Mouse (Mus musculus) NIH3T3 (cell line): ENCODE measurements around the gene Smim6.

Experiments
- DNase-seq: peaks from one replicate; pipeline ENCODE4 v3.0.0-alpha.2; 2012; ENCODE audit warnings: low read depth

The Smim6 gene

DNA sequence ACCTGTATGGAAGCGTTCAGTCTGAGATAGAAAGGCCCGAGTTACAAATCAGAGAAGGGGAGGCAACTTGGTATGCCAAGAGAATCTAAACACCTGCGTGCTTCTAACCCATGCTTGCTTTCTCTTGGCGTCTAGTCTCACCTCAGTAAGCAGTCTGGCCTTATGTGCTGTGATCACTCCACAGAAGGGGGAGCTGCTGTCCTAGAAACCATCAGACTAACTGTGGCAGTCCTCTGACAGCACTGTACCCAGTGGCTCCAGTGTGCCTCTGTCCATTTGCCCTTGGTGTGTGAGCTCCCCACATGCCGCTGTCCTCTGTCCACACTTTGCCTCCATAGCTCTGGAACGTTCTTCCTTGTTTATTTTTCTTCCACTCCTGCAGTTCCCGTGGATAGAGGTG, 30.2 kb downstream of the Smim6 start:
- DNase-seq, result no peak

DNA sequence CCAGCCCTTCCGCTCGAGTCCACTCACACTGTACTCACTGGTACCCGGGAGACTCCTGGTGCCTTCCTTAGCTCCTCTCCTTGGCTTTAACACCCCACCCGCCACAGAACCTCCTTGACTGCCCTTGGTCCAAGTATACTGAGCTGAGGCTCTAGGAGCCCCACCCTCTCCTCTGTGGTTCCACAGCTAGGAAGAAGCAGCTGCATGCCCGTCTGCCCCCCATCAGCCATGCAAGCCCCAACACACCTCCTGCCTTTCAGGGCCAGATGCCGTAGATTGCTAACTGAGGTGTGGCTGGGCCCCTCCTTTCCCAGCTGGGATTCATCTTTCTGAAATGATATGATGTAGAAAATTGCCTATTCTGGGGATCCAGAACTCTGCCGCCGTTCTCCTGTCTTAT, 33.4 kb downstream of the Smim6 start:
- DNase-seq, result no peak

DNA sequence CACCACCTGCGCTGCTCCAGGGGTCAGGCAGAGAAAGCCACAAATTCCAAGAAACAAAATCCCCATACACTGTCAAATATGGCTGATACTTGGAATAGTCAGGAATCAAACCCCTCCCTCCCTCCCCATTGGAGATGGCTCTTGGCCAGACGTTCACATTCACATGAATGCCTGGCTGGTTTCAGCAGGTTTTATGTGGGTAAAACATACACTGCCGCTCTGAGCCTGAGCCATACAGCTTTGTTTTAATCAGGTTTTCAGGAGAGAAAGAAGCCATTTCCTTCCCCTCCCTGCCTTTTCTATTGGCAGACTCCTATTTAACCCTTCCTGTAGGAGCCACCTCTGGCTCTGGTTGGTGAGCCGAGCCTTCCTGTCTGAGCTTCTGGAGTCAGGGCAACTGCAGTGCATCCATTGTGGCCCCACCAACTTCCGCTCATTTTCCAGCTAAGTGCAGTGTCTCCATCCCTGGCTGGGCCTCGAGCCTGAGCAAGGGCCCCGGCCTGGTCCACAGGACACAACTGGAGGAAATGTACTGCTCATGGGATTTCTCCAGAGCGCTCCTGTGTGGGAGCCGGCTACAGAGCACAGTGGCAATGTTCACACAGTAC, 34.5 kb downstream of the Smim6 start:
- DNase-seq, result no peak

DNA sequence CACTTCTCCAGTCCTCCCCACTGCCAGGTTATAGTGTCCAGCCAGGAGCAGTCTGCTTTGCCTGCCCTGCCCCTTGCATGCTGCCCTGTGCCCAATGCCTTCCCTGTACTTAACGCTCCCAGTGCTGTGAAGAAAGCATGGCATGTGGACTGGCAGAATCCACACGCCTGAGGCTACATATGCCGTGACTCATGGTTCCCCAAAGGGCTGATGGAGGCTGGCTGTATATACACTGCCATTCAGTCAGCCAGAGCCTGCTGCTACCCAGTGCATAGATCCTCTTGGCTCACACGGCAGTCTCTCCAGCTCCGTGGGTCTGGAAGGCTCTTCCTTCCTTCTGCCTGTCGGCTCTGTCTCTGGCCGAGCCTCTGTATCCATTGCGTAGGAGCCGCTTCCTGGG, 36.5 kb downstream of the Smim6 start:
- peak; percentile 62 for DNase-seq

DNA sequence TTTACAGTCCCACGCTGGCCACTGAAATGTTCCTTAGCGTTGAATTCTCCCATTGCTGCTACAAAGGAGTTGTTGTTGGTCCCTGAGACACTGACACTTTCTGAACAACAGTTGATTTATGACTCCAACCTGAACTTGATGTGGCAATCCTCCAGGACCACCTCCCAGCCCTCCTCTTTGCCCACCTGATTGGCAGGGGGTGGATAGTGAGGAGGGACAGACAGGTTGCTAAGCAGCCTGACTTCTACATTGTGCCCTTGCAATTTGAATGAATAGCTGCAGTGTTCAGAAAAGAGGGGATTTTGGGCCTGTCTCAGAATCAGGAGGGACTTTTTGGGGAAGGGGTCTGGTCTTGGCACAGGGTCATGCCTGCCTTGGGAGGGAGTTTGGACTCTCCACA, 38.9 kb downstream of the Smim6 start:
- DNase-seq, result no peak

DNA sequence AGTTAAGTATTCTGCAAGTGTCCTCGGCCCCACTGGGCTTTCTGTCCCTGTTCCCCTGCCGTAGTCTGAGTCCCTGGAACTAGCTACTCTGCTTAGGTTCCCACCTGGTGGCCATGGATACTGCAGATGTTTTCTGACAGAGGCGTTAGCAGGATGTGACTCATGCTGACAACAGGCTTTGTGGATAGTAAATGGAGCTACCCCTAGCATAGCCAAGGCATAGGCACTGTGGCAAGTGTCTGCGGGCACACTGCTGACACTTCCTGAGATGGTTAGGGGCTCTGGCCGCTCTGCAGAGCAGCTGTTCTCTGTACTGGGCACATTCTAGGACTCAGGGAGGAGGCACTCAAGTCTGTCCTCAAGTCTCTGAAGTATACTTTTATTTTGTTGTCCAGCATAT, 42.9 kb downstream of the Smim6 start:
- DNase-seq, result peak; percentile 49

DNA sequence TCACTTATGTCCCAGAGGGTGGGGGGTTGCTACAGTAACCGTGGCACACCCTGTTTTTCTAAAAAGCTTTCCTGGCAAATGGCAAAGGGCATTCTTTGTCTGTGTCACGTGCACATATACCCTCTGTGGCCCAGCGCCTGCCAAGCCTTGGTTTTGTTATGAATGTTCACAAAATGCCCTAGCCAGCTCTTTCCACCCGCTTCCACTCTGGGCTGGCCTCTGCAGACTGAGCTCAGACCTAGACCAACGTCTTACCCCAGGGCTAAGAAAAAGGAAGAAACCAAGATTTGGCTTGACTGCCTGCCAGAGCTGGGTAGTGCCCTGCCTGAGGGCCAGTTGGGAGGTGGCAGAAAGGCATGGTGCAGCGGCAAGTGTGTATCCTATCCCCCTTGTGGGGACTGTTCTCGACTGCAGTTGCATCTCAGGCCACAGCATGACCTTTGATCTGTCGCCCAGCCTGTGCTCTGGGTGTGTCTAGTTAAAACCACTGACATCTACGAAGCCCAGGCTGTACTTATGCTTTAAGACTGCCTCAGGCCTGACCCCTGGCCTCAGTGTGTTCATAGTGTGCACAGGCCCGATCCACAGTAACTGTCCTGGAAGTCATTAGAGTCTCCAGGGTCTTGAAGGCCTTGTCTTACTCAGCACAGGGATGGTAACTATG, 43.5 kb downstream of the Smim6 start:
- peak; percentile 57 for DNase-seq

DNA sequence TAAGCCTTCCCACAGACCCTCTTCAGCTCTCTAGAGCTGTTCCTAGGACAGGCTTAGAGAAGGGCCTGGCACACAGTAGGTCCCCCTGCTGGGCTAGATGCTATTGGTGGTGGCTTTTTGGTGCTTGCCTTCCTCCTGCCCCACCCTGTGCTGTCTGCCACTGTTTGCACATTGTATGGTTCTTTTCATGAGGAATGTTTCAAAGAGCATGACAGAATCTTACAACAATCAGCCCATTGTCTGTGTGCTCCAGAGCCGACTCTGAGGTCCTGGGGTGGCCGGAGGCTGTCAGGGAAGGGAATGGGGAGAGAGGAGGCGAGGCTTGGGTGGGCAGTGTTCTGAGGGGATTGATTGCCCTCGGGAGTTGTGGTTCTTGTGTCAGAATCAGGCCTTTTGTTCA, 44.6 kb downstream of the Smim6 start:
- peak; percentile 59 for DNase-seq

DNA sequence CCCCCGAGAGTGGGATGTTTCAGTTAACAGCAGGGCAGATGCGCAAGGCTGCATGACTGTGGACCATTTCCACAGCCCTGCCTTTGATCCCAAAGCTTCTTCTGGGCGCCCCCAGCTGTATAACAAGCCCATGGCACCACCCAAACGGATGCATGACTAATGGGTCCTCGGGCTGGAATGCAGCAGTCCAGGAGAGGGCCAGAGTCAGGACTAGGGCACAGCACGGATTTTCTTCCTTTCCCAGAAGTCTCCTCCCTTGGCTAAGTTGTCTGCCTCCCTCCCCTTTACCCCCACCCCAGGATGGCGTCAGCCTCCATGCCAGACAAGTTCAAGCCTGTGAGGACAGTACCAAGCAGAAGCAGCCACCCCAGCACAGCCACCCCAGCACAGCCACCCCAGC, 46.2 kb downstream of the Smim6 start:
- peak; percentile 87 for DNase-seq

DNA sequence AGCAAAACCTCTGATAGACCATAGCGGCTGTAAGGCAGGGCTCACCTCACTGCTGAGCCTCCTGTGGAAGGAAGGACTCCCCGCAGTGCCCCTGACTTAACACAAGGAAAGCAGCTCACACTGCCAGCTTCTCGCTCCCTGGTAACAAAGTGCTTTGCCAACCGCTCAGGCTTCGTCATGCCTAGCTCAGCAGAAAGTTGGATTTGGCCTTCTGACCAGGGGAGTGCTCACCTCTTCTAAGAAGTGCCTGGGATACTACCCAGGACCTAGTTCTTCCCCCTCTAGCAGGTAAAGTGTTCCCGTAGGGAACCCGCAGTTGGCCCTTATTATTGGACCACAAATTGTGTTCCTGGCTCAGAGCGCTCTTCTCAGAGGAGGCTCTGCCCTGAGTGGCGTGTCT, 47.2 kb downstream of the Smim6 start:
- DNase-seq, result no peak

DNA sequence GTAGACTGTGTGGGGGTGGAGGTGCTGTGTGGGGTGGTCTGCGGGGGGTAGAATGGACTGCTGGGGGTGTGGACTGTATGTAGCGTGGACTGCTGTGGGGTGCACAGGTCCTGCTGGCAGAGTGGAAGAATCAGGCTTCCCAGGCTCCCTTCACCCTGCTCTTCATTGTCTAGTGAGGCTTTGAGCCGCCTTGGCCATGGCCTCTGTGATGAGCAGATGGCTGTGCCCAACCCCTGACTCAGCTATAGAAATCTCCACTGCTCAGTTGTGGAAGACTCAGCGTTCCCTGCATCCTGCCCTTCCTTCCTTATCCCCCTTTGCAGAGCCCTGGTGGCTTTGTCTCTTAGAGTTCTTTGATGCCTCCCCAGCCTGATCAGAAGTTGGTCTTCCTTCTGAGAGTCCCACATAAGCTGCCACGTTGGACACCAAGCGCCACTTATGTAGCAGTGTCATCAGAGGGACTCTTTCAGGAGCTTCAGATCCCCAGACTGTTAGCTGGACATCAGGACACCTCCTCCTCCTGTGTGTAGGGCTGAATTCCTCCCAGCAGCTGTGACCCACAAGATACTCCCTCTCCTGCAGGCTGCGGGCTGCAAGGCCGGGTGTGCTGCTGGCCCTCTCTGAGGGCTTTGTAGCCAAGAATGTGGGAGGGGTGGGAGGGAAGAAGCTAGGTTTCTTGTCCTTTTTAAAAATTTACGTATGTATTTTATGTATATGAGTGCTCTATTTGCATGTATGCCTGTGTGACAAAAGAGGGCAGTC, 51.0 kb downstream of the Smim6 start:
- no peak for DNase-seq
